Mouse (Mus musculus) left cerebral cortex, adult 18-20 months (tissue): ENCODE data around the gene Atp6v1e2. TPM values are rescaled to one million over a fixed set of nuclear protein-coding genes. Genes with fewer than 3 reads are reported as not detected.

Source experiments
- DNase-seq, 2 experiments: peaks; one replicate each; pipeline ENCODE4 v3.0.0; 2021 to 2022; ENCODE audit warnings: low spot score in 2 of 2, mixed read lengths in 1 of 2
- total RNA-seq, 2 experiments: library from RNA; stranded (reverse); gene quantifications; 2 replicates each; pipeline ENCODE4 v1.2.3; 2021

The Atp6v1e2 gene
- total RNA-seq, 2 experiments from 2014 or later, result not detected

- DNase-seq, result no peak
Observed at GRCm38 (mm10) chr17:86965121-86965520, 17.4 kb upstream of the Atp6v1e2 start.

- peak; percentile 51 to 67 for DNase-seq
Observed at GRCm38 (mm10) chr17:86964502-86964901, 16.8 kb upstream of the Atp6v1e2 start.

GRCm38 (mm10) chr17:86964041-86964440, 16.3 kb upstream of the Atp6v1e2 start:
- no peak for DNase-seq

GRCm38 (mm10) chr17:86963586-86963902, 15.8 kb upstream of the Atp6v1e2 start:
- no peak for DNase-seq

GRCm38 (mm10) chr17:86962894-86963585, 15.3 kb upstream of the Atp6v1e2 start, which contains the start of gene Rhoq:
TSS of gene Rhoq (plus strand) at chr17:86963082.
- DNase-seq, result peak; percentile 73 to 85

- DNase-seq, result peak; percentile 81 to 83
Observed at GRCm38 (mm10) chr17:86962297-86962893, 14.7 kb upstream of the Atp6v1e2 start.

- DNase-seq, result peak in 1 of 2 experiments; percentile 22
Observed at GRCm38 (mm10) chr17:86961301-86961841, 13.7 kb upstream of the Atp6v1e2 start.

- DNase-seq, result no peak
Observed at GRCm38 (mm10) chr17:86957968-86958367, 10.3 kb upstream of the Atp6v1e2 start.

- DNase-seq, result no peak
Observed at GRCm38 (mm10) chr17:86957239-86957638, 9.5 kb upstream of the Atp6v1e2 start.

- DNase-seq, result no peak
Observed at GRCm38 (mm10) chr17:86948801-86949200, 1.1 kb upstream of the Atp6v1e2 start.

- DNase-seq, result no peak
Observed at GRCm38 (mm10) chr17:86946078-86946477, 1.6 kb downstream of the Atp6v1e2 start.

- no peak for DNase-seq
Observed at GRCm38 (mm10) chr17:86943158-86943557, 4.5 kb downstream of the Atp6v1e2 start.

- DNase-seq, result no peak
Observed at GRCm38 (mm10) chr17:86942112-86942511, 5.6 kb downstream of the Atp6v1e2 start.

GRCm38 (mm10) chr17:86938683-86939082, 9.0 kb downstream of the Atp6v1e2 start:
- DNase-seq, result no peak

- DNase-seq, result peak; percentile 41 to 67
Observed at GRCm38 (mm10) chr17:86937497-86938155, 10.1 kb downstream of the Atp6v1e2 start.

GRCm38 (mm10) chr17:86937064-86937463, 10.6 kb downstream of the Atp6v1e2 start:
- DNase-seq, result no peak

- DNase-seq, result no peak
Observed at GRCm38 (mm10) chr17:86932896-86933295, 14.8 kb downstream of the Atp6v1e2 start.

GRCm38 (mm10) chr17:86929981-86930380, 17.7 kb downstream of the Atp6v1e2 start:
- no peak for DNase-seq

- no peak for DNase-seq
Observed at GRCm38 (mm10) chr17:86929355-86929754, 18.3 kb downstream of the Atp6v1e2 start.

- DNase-seq, result no peak
Observed at GRCm38 (mm10) chr17:86926836-86927235, 20.9 kb downstream of the Atp6v1e2 start.

GRCm38 (mm10) chr17:86924679-86925078, 23.0 kb downstream of the Atp6v1e2 start:
- no peak for DNase-seq

GRCm38 (mm10) chr17:86919729-86920128, 28.0 kb downstream of the Atp6v1e2 start:
- DNase-seq, result no peak
